Mouse (Mus musculus) heart, postnatal 0 days (tissue): ENCODE measurements around the gene Zfp827. TPM values are rescaled to one million over a fixed set of nuclear protein-coding genes. Genes with fewer than 3 reads are reported as not detected.

Experiments used
- ATAC-seq: fragments of 200-750 bp; cut with Nextera tagmentation; 2 replicates; pipeline ENCODE4 v1.8.0; 2017; ENCODE audit warnings: low read depth, moderate number of reproducible peaks, moderate library complexity; ENCODE audit not compliant: insufficient read depth
- DNase-seq: peaks from one replicate; pipeline ENCODE4 v3.0.0-alpha.2; 2016; ENCODE audit warnings: low spot score
- H3K27ac ChIP-seq: fragments of 300-500 bp; sonication (generic); 2 replicates; pipeline ENCODE4 v1.5.1; 2014; ENCODE audit warnings: low read depth, mild to moderate bottlenecking
- H3K27me3 ChIP-seq: fragments of 300-500 bp; sonication (generic); 2 replicates; pipeline ENCODE4 v1.6.1; 2014; ENCODE audit warnings: low read length, mixed read lengths; ENCODE audit not compliant: control insufficient read depth, insufficient read depth
- H3K36me3 ChIP-seq: fragments of 300-500 bp; sonication (generic); replicated peaks from 2 replicates; pipeline ENCODE4 v1.6.1; 2014; ENCODE audit warnings: low read length, mixed read lengths; ENCODE audit not compliant: control insufficient read depth, insufficient read depth
- H3K4me1 ChIP-seq: fragments of 300-500 bp; sonication (generic); 2 replicates; pipeline ENCODE4 v1.6.1; 2014; ENCODE audit warnings: antibody characterized with exemption; ENCODE audit not compliant: control insufficient read depth, insufficient read depth
- H3K4me2 ChIP-seq: fragments of 300-500 bp; sonication (generic); 2 replicates; pipeline ENCODE4 v1.6.1; 2014; ENCODE audit warnings: low read depth, mild to moderate bottlenecking, low read length, moderate library complexity
- H3K4me3 ChIP-seq: fragments of 300-500 bp; sonication (generic); 2 replicates; pipeline ENCODE4 v1.5.1; 2014; ENCODE audit warnings: low read depth, low read length
- H3K9ac ChIP-seq: fragments of 300-500 bp; sonication (generic); replicated peaks from 2 replicates; pipeline ENCODE4 v1.6.1; 2014; ENCODE audit warnings: low read depth, low read length, mixed read lengths
- H3K9me3 ChIP-seq: fragments of 300-500 bp; sonication (generic); replicated peaks from 2 replicates; pipeline ENCODE4 v1.6.1; 2016; ENCODE audit warnings: low read length; ENCODE audit not compliant: control insufficient read depth
- CTCF ChIP-seq: IDR thresholded peaks from 2 replicates; pipeline ENCODE4 v1.5.1; 2016; ENCODE audit warnings: antibody characterized with exemption, control low read depth, low read depth
- EP300 ChIP-seq: IDR thresholded peaks from 2 replicates; pipeline ENCODE4 v1.6.1; 2016; ENCODE audit warnings: antibody characterized with exemption, low read depth
- WGBS: fragments of 180-500 bp; shearing (Covaris S2); extraction: QIAGEN DNeasy Blood & Tissue Kit; methylation state at CpG from one replicate; pipeline ENCODE4 v1.1.7; 2014; 5-methylcytosine and 5-hydroxymethylcytosine counted together
- polyA plus RNA-seq: library from polyadenylated mRNA; unstranded; fragments of >200 nt; fragmentation: Nextera tagmentation; extraction: Ambion mirVana; gene quantifications from 2 replicates; pipeline ENCODE4 v1.2.1, GENCODE M21; 2015
- total RNA-seq: library from RNA; depleted of rRNA; stranded (reverse); fragments of >200 nt; gene quantifications from 2 replicates; pipeline ENCODE4 v1.2.3, GENCODE M21; 2014; ENCODE audit warnings: low replicate concordance

Gene Zfp827
- total and polyA plus RNA-seq, 2 experiments from 2014 or later, result 4.8 to 22.7 TPM

DNA sequence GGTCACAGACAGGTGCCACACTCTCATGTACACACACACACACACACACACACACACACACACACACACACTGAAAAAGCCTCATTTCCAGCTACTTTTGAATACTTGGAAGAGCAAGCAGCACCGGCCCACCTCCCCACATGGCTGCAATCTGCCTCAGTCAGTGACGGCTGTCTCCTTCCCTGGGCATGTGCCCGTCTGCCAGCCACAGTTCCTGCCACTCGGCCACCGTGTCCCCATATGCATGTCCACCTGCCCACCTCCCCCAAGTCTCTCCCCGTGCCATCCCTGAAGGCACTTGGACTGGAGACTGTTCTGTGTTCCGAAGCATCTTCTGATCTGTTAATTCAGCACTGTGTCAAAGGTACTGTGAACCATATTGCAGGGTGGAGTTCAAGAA is 9.8 kb downstream of the Zfp827 start:
- WGBS, result 87% methylated on average over 7 of the region's 7 CpGs
- Histone ChIP-seq H3K9ac (no peak overlapping the region), H3K4me3 (no peak overlapping the region), H3K36me3 (peaks cover 6% of the 10 kb centered on the region; the same call in 1 of the 2 replicates), H3K27me3 (no peaks in the 10 kb centered on the region), H3K27ac (no peak overlapping the region), H3K4me1 (peaks cover 9% of the 10 kb centered on the region), H3K4me2 (no peak overlapping the region), H3K9me3 (no peaks in the 10 kb centered on the region)
- ATAC-seq, result no peak
- no peak for DNase-seq
- TF ChIP-seq CTCF (no peak), EP300 (no peak)

DNA sequence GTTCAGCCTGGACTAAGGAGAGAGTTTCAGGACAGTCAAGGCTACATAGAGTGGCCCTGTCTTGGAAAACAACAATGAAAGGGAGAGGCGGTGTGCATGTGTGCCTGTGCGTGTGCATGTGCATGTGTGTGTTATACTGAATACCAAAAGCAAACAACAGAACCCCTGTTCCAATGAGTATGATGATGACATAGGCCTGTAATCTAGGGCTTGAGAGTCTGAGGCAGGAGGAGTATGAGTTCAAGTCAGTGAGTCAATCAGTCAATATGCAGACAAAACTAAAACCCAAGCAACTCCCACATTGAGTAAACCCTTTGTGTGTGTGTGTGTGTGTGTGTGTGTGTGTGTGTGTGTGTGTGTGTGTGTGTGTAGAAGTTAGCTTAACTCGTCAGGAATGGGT is 13.2 kb downstream of the Zfp827 start:
- Histone ChIP-seq H3K27me3 (no peaks in the 10 kb centered on the region), H3K9ac (no peak overlapping the region), H3K4me2 (no peak overlapping the region), H3K27ac (no peak overlapping the region), H3K4me1 (no peaks in the 10 kb centered on the region), H3K4me3 (no peak overlapping the region), H3K9me3 (no peaks in the 10 kb centered on the region), H3K36me3 (peaks cover 6% of the 10 kb centered on the region; the same call in 1 of the 2 replicates)
- ATAC-seq, result no peak
- DNase-seq, result no peak
- WGBS, result 94% methylated on average over 3 of the region's 3 CpGs
- TF ChIP-seq EP300 (no peak), CTCF (no peak)

DNA sequence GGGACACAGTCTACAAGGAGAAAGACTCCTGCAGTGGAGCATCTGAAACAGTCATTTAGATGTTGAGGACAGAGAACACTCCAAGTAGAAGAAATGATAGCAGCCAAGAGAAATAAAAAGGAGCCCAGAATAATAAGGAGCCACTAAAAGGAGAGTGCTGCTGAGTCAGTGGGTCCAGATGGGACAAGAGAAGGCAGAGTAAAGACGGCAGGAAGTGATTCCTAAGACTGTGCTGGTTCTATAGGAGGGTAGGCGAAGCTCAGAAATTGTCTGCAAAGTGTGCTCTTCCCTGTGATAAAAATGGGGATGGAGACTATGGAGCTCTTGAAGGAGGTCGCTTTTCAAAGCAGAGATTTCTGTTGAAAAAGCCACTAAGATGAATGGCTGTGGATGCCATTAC is 14.0 kb downstream of the Zfp827 start:
- TF ChIP-seq EP300 (no peak), CTCF (no peak)
- H3K27ac ChIP-seq, result no peak overlapping the region
- H3K27me3 ChIP-seq, result no peaks in the 10 kb centered on the region
- H3K9ac ChIP-seq, result no peak overlapping the region
- no peak overlapping the region for H3K4me2 ChIP-seq
- H3K4me1 ChIP-seq, result no peaks in the 10 kb centered on the region
- no peaks in the 10 kb centered on the region for H3K9me3 ChIP-seq
- H3K4me3 ChIP-seq, result no peak overlapping the region
- ATAC-seq (no peak), DNase-seq (no peak)
- WGBS, result 82% methylated on average over 3 of the region's 3 CpGs
- peaks cover 6% of the 10 kb centered on the region; the same call in 1 of the 2 replicates for H3K36me3 ChIP-seq

DNA sequence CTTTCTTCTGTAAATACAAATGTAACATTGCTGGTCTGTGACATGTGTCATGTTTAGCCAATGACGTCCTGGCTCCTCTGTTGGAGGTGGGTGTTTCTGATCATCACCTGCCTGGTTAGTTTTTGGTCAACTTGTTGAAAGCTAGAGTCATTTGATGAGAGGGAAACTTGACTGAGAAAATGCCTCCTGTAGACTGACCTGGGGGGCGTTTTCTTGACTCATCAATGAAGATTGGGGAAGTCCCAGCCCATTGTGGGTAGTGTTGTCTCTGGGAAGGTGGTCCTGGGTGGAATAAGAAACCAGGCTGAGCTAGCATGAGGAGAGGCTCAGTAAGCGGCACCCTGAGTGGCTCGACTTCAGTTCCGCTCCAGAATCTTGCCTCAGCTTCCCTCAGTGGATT is 16.4 kb downstream of the Zfp827 start:
- 92% methylated on average over 5 of the region's 5 CpGs for WGBS
- no peak for ATAC-seq

DNA sequence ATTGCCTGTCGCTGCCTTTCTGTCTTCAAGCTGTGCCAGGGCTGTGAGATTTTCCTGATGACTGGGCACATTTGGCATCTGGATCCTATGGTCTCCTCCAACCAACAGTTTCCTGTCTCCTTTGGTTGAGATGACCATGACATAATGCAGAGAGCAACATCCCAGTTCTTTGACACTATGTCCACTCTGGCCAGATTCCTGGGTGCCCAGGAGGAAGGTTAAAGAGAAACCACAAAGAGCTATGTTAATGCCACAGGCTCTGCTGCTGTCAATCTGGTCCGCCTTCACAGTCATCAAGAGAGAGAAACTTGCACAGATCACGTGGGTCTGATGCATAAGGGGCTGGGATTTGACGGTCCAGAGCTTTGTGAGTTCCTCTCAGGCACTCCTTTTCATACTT is 18.4 kb downstream of the Zfp827 start:
- H3K4me1 ChIP-seq, result no peaks in the 10 kb centered on the region
- H3K4me2 ChIP-seq, result no peak overlapping the region
- no peak for DNase-seq
- H3K27ac ChIP-seq, result no peak overlapping the region
- H3K9ac ChIP-seq, result no peak overlapping the region
- no peaks in the 10 kb centered on the region for H3K27me3 ChIP-seq
- 84% methylated on average over 4 of the region's 4 CpGs for whole genome bisulfite sequencing
- ATAC-seq, result no peak
- TF ChIP-seq CTCF, result no peak
- TF ChIP-seq EP300, result no peak
- H3K4me3 ChIP-seq, result no peak overlapping the region
- no peaks in the 10 kb centered on the region for H3K9me3 ChIP-seq
- H3K36me3 ChIP-seq, result no peaks in the 10 kb centered on the region

More for the DNA sequence above, 16.4 kb downstream of the Zfp827 start:
- Histone ChIP-seq H3K27me3 (no peaks in the 10 kb centered on the region), H3K4me1 (no peaks in the 10 kb centered on the region), H3K27ac (no peak overlapping the region), H3K4me2 (no peak overlapping the region), H3K36me3 (peaks cover 3% of the 10 kb centered on the region; the same call in 1 of the 2 replicates), H3K4me3 (no peak overlapping the region), H3K9ac (no peak overlapping the region), H3K9me3 (no peaks in the 10 kb centered on the region)
- TF ChIP-seq EP300, result no peak
- DNase-seq, result no peak

GRCm38 (mm10) chr8:79048388-79049005 is 20.3 kb downstream of the Zfp827 start:
- Histone ChIP-seq H3K9ac (no peak overlapping the region), H3K27ac (no peak overlapping the region), H3K36me3 (no peaks in the 10 kb centered on the region; the same call in 1 of the 2 replicates), H3K4me1 (no peaks in the 10 kb centered on the region), H3K4me3 (no peak overlapping the region), H3K4me2 (no peak overlapping the region), H3K9me3 (no peaks in the 10 kb centered on the region), H3K27me3 (no peaks in the 10 kb centered on the region)
- DNase-seq, result no peak
- WGBS, result 70% methylated on average over 6 of the region's 6 CpGs
- TF ChIP-seq CTCF, result no peak
- TF ChIP-seq EP300, result no peak
- no peak for ATAC-seq
